Mouse (Mus musculus) liver, embryonic 15.5 days (tissue): Measurements from ENCODE around the gene Mt3. TPM values are rescaled to one million over a fixed set of nuclear protein-coding genes. Genes with fewer than 3 reads are reported as not detected.
"Not testable (repeated sequence)": the region's sequence is repeated elsewhere in the genome, so short reads cannot be mapped to it uniquely, and the experiment has no call there.

Experiments used
- ATAC-seq: fragments of 200-750 bp; cut with Nextera tagmentation; 2 replicates; pipeline ENCODE4 v1.8.0; 2017; ENCODE audit warnings: moderate number of reproducible peaks, mild to moderate bottlenecking, moderate library complexity; ENCODE audit not compliant: insufficient read depth
- H3K27ac ChIP-seq: fragments of 300-500 bp; sonication (generic); replicated peaks from 2 replicates; pipeline ENCODE4 v1.5.1; 2015; ENCODE audit warnings: mild to moderate bottlenecking, inconsistent platforms
- H3K27me3 ChIP-seq: fragments of 300-500 bp; sonication (generic); 2 replicates; pipeline ENCODE4 v1.6.1; 2015; ENCODE audit warnings: mild to moderate bottlenecking, inconsistent platforms
- H3K36me3 ChIP-seq: fragments of 300-500 bp; sonication (generic); replicated peaks from 2 replicates; pipeline ENCODE4 v1.6.1; 2015; ENCODE audit warnings: moderate library complexity, mild to moderate bottlenecking, inconsistent platforms
- H3K4me1 ChIP-seq: fragments of 300-500 bp; sonication (generic); replicated peaks from 2 replicates; pipeline ENCODE4 v1.6.1; 2015; ENCODE audit warnings: inconsistent platforms
- H3K4me2 ChIP-seq: fragments of 300-500 bp; sonication (generic); 2 replicates; pipeline ENCODE4 v1.6.1; 2015; ENCODE audit warnings: moderate library complexity, mild to moderate bottlenecking, inconsistent platforms
- H3K4me3 ChIP-seq: fragments of 300-500 bp; sonication (generic); replicated peaks from 2 replicates; pipeline ENCODE4 v1.5.1; 2015; ENCODE audit warnings: mild to moderate bottlenecking, inconsistent platforms
- H3K9ac ChIP-seq: fragments of 300-500 bp; sonication (generic); 2 replicates; pipeline ENCODE4 v1.6.1; 2015; ENCODE audit warnings: moderate library complexity, mild to moderate bottlenecking, inconsistent platforms
- H3K9me3 ChIP-seq: fragments of 300-500 bp; sonication (generic); replicated peaks from 2 replicates; pipeline ENCODE4 v1.6.1; 2016; ENCODE audit warnings: inconsistent platforms
- whole genome bisulfite sequencing: fragments of 180-500 bp; shearing (Covaris S2); methylation state at CpG from one replicate; pipeline ENCODE4 v1.1.7; 2015; ENCODE audit warnings: mixed read lengths; ENCODE audit not compliant: insufficient replicate concordance; 5-methylcytosine and 5-hydroxymethylcytosine counted together
- polyA plus RNA-seq: library from polyadenylated mRNA; unstranded; fragments of >200 nt; fragmentation: Nextera tagmentation; extraction: Ambion mirVana; gene quantifications from 2 replicates; pipeline ENCODE4 v1.2.1, GENCODE M21; 2015

Gene Mt3
- polyA plus RNA-seq, 1 experiment from 2014 or later, result not detected

- WGBS, result 36% methylated on average over 8 of the region's 8 CpGs
- peaks cover 23% of the 10 kb centered on the region for H3K4me1 ChIP-seq
- H3K9me3 ChIP-seq, result no peaks in the 10 kb centered on the region
- H3K27ac ChIP-seq, result no peak overlapping the region
- no peak overlapping the region for H3K4me2 ChIP-seq
- H3K9ac ChIP-seq, result no peak overlapping the region
- H3K27me3 ChIP-seq, result peaks cover 34% of the 10 kb centered on the region
- H3K4me3 ChIP-seq, result no peak overlapping the region
- no peak for ATAC-seq
- no peaks in the 10 kb centered on the region for H3K36me3 ChIP-seq
Observed at GRCm38 (mm10) chr8:94122711-94123468, 29.5 kb upstream of the Mt3 start.

- Histone ChIP-seq H3K4me2 (no peak overlapping the region), H3K36me3 (no peaks in the 10 kb centered on the region), H3K9ac (no peak overlapping the region), H3K4me3 (no peak overlapping the region), H3K27me3 (peaks cover 41% of the 10 kb centered on the region), H3K27ac (no peak overlapping the region), H3K4me1 (no peaks in the 10 kb centered on the region), H3K9me3 (no peaks in the 10 kb centered on the region)
- ATAC-seq, result no peak
- 71% methylated on average over 6 of the region's 6 CpGs for WGBS
Observed at GRCm38 (mm10) chr8:94127711-94128110, 24.7 kb upstream of the Mt3 start.

- no peak overlapping the region for H3K4me2 ChIP-seq
- no peaks in the 10 kb centered on the region; the same call in 1 of the 2 replicates for H3K4me1 ChIP-seq
- H3K9me3 ChIP-seq, result no peaks in the 10 kb centered on the region
- peaks cover 32% of the 10 kb centered on the region for H3K27me3 ChIP-seq
- H3K4me3 ChIP-seq, result no peak overlapping the region
- no peak overlapping the region for H3K9ac ChIP-seq
- no peaks in the 10 kb centered on the region for H3K36me3 ChIP-seq
- WGBS, result 71% methylated on average over 6 of the region's 6 CpGs
- ATAC-seq, result no peak
- H3K27ac ChIP-seq, result no peak overlapping the region
Observed at GRCm38 (mm10) chr8:94129133-94129789, 23.1 kb upstream of the Mt3 start.

DNA sequence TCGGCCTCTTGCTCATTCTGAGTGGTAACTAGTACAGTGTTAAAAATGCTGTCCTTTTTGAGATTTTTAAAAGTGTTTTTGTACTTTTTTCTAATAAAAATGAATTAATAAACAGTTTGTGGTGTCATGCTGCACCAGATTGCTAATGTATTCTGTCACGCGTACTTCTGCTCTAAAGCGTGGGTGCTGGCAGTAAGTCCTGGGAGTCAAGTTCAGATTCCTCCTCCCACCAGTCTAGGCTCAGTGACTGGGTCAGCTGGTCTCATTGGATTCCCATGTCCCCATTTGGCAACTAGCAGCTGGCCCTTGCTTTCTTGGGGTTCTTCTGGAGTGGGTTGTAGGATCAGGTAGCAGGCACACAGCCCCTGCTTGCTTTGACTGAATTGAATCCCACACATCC lies 22.3 kb upstream of the Mt3 start:
- Histone ChIP-seq H3K4me2 (no peak overlapping the region), H3K27me3 (peaks cover 25% of the 10 kb centered on the region), H3K9me3 (no peaks in the 10 kb centered on the region), H3K27ac (no peak overlapping the region), H3K4me1 (peaks cover 6% of the 10 kb centered on the region), H3K9ac (no peak overlapping the region), H3K4me3 (no peak overlapping the region), H3K36me3 (no peaks in the 10 kb centered on the region)
- no peak for ATAC-seq
- 83% methylated on average over 4 of the region's 4 CpGs for WGBS

GRCm38 (mm10) chr8:94132096-94132495 lies 20.3 kb upstream of the Mt3 start:
- Histone ChIP-seq H3K4me2 (no peak overlapping the region), H3K9ac (no peak overlapping the region), H3K4me3 (no peak overlapping the region), H3K27ac (no peak overlapping the region), H3K4me1 (peaks cover 6% of the 10 kb centered on the region), H3K27me3 (peaks cover 26% of the 10 kb centered on the region), H3K9me3 (no peaks in the 10 kb centered on the region), H3K36me3 (no peaks in the 10 kb centered on the region)
- 33% methylated on average over 5 of the region's 5 CpGs for WGBS
- no peak for ATAC-seq

GRCm38 (mm10) chr8:94134601-94135000 lies 17.8 kb upstream of the Mt3 start:
- H3K4me3 ChIP-seq, H3K9ac ChIP-seq, ATAC-seq, H3K4me1 ChIP-seq, H3K4me2 ChIP-seq, H3K36me3 ChIP-seq, H3K27ac ChIP-seq, H3K9me3 ChIP-seq: not testable (repeated sequence)
- 24% methylated on average over 3 of the region's 3 CpGs for WGBS
- H3K27me3 ChIP-seq, result peaks cover 21% of the 10 kb centered on the region

DNA sequence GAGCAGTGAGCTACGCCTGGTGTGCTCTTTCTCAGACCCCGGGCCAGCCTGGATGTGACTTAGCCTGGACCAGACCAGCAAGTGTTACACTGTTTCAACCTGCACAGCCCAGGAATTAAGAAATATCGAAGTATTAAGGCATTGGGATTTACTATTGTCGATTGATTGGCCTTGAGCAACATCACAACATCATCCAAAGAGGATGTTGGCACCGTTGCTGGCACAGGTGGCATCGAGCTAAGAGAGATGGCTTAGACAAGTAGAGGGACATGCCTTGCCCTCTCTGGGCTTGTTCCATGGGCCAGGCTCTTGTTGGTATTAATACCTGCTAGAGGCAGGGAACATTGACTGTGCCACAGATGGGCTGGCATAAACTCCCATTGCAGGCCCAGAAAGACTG lies 16.9 kb upstream of the Mt3 start:
- no peak for ATAC-seq
- 66% methylated on average over 6 of the region's 6 CpGs for WGBS
- peaks cover 21% of the 10 kb centered on the region for H3K27me3 ChIP-seq

GRCm38 (mm10) chr8:94136192-94136591 lies 16.2 kb upstream of the Mt3 start:
- H3K4me2 ChIP-seq, result no peak overlapping the region
- H3K9me3 ChIP-seq, result no peaks in the 10 kb centered on the region
- peaks cover 21% of the 10 kb centered on the region for H3K27me3 ChIP-seq
- H3K27ac ChIP-seq, result no peak overlapping the region
- 73% methylated on average over 7 of the region's 7 CpGs for WGBS
- no peak for ATAC-seq
- H3K4me3 ChIP-seq, result no peak overlapping the region
- peaks cover 6% of the 10 kb centered on the region for H3K4me1 ChIP-seq
- no peaks in the 10 kb centered on the region for H3K36me3 ChIP-seq
- H3K9ac ChIP-seq, result no peak overlapping the region

More for the DNA sequence above, 16.9 kb upstream of the Mt3 start:
- Histone ChIP-seq H3K9me3 (no peaks in the 10 kb centered on the region), H3K4me1 (peaks cover 6% of the 10 kb centered on the region), H3K9ac (no peak overlapping the region), H3K4me3 (no peak overlapping the region), H3K4me2 (no peak overlapping the region), H3K36me3 (no peaks in the 10 kb centered on the region), H3K27ac (no peak overlapping the region)

GRCm38 (mm10) chr8:94136933-94137332 lies 15.5 kb upstream of the Mt3 start, which contains the start of gene Mt4:
Gene Mt4 (plus strand): TSS chr8:94137197.
- Histone ChIP-seq H3K27me3 (peaks cover 23% of the 10 kb centered on the region), H3K36me3 (no peaks in the 10 kb centered on the region), H3K4me3 (no peak within 1 kb of the TSS), H3K4me2 (no peak within 1 kb of the TSS), H3K9ac (no peak within 1 kb of the TSS), H3K9me3 (no peaks in the 10 kb centered on the region), H3K4me1 (peaks cover 6% of the 10 kb centered on the region), H3K27ac (no peak within 1 kb of the TSS)
- ATAC-seq, result no peak
- 43% methylated on average over 6 of the region's 6 CpGs for WGBS

DNA sequence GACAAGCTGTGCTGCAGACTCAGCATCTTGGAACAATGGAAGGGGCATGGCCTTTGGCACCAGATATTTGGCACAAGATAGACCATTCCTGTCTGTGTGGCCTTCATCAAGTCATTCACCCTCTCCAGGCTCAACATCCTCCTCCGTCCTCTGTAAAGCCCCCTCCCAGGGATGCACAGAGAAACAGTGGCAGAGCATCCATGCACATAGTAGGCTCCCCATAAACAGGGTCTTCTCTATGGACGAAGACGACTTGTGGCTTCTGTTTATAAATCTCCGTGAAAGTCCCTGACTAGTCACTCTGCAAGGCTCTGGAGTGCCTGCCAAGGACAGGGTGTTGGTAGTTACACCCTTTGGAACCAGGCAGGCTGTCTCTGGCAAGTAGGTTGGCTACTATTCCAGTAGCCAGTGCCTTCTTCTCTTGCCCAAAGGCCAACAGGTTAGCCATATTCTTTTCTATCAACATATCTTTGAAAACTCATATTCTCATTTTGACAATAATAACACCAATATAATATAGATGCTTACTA lies 12.1 kb upstream of the Mt3 start:
- peaks cover 45% of the 10 kb centered on the region for H3K27me3 ChIP-seq
- no peak for ATAC-seq
- no peak overlapping the region for H3K4me2 ChIP-seq
- no peaks in the 10 kb centered on the region for H3K9me3 ChIP-seq
- H3K9ac ChIP-seq, result no peak overlapping the region
- 59% methylated on average over 4 of the region's 4 CpGs for WGBS
- H3K36me3 ChIP-seq, result no peaks in the 10 kb centered on the region
- H3K27ac ChIP-seq, result no peak overlapping the region
- H3K4me1 ChIP-seq, result no peaks in the 10 kb centered on the region
- H3K4me3 ChIP-seq, result no peak overlapping the region

GRCm38 (mm10) chr8:94148236-94148635 lies 4.2 kb upstream of the Mt3 start:
- no peaks in the 10 kb centered on the region for H3K9me3 ChIP-seq
- H3K27ac ChIP-seq, result no peak overlapping the region
- no peak overlapping the region for H3K4me2 ChIP-seq
- WGBS, result 46% methylated on average over 5 of the region's 5 CpGs
- no peak for ATAC-seq
- peaks cover 68% of the 10 kb centered on the region for H3K27me3 ChIP-seq
- H3K9ac ChIP-seq, result no peak overlapping the region
- H3K36me3 ChIP-seq, result no peaks in the 10 kb centered on the region
- H3K4me1 ChIP-seq, result peaks cover 35% of the 10 kb centered on the region
- H3K4me3 ChIP-seq, result no peak overlapping the region
